ENCODE assay signal across 8 mouse cellular contexts in the genomic region with DNA sequence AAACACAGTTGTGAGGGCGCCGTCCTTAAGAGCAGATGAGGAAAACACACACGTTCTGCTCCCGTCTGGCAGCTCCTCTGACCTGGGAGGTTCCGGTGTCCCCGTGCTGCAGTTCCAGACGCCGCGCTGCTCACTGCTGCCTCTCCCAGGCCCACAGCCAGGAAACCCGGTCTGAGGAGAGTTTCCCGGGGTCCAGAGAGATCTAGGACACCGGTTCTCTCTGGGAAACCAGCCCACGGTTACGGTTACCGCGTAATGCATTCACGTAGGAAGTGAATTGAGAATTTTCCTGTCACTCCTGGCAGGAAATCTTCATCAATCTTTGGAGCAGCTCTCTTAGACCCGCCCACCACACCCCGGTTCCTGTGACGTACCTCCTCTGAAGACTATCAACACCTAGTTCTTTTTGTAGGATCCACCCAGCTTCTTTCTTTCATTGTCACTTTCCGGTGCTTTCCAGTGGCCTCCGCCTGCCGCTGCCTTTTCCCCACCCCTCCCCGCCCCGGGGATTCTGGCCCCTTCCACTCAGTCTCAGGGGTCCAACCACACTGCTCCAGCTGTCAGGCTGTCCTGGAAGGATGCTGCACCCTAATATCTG.
DNase-seq lines count a peak whose midpoint lies in the region; ATAC-seq and TF ChIP-seq lines count a peak whose summit lies in the region.

No protein-coding gene starts in this region.

- WGBS in hindbrain, embryonic 12.5 days = under 1% methylated on average over 25 of the region's 25 CpGs
- under 1% methylated on average over 25 of the region's 25 CpGs for WGBS in lung, postnatal 0 days

- peak; percentile 43 for TF ChIP-seq CTCF in lung, postnatal 0 days (IDR thresholded peaks at IDR 0.05)

- H3K27me3 ChIP-seq in hindbrain, embryonic 12.5 days = no peaks in the 10 kb centered on the region
- no peaks in the 10 kb centered on the region for H3K27me3 ChIP-seq in lung, postnatal 0 days (replicated peaks; ENCODE audit: insufficient read depth, low read length)

- H3K9me3 ChIP-seq in hindbrain, embryonic 12.5 days (replicated peaks) = peaks cover 13% of the 10 kb centered on the region
- no peaks in the 10 kb centered on the region for H3K9me3 ChIP-seq in lung, postnatal 0 days (ENCODE audit: low read length)

- peak overlapping the region; percentile 57 for H3K4me2 ChIP-seq in hindbrain, embryonic 12.5 days (replicated peaks)
- H3K4me2 ChIP-seq in lung, postnatal 0 days (replicated peaks; ENCODE audit: low read depth, low read length) = peak overlapping the region; percentile 55

- H3K9ac ChIP-seq in hindbrain, embryonic 12.5 days = peak overlapping the region; percentile 64
- peak overlapping the region; percentile 58 for H3K9ac ChIP-seq in lung, postnatal 0 days (replicated peaks; ENCODE audit: low read depth)

- peak; percentile 94 for ATAC-seq in hindbrain, embryonic 12.5 days (ENCODE audit: low FRiP score)
- peak; percentile 92 for ATAC-seq in lung, postnatal 0 days

- peak overlapping the region; percentile 83 for H3K27ac ChIP-seq in hindbrain, embryonic 12.5 days
- peak overlapping the region; percentile 71 for H3K27ac ChIP-seq in lung, postnatal 0 days (ENCODE audit: low read length)

- H3K36me3 ChIP-seq in hindbrain, embryonic 12.5 days = peaks cover 17% of the 10 kb centered on the region
- no peaks in the 10 kb centered on the region for H3K36me3 ChIP-seq in lung, postnatal 0 days (ENCODE audit: insufficient read depth, low read length)

- H3K4me3 ChIP-seq in hindbrain, embryonic 12.5 days = peak overlapping the region; percentile 57
- H3K4me3 ChIP-seq in lung, postnatal 0 days (ENCODE audit: low read depth, low read length) = peak overlapping the region; percentile 62

- peak; percentile 74 for DNase-seq in WW6 (ENCODE audit: low read depth, low spot score)
- DNase-seq in cerebellum, adult 9-11 months = peak; percentile 65
- peak; percentile 17 to 49 for DNase-seq in frontal cortex, postnatal 10 days (ENCODE audit: low spot score in 2 of 2)
- peak; percentile 54 to 65 for DNase-seq in layer of hippocampus, postnatal 10 days (ENCODE audit: low spot score in 2 of 2)
- peak; percentile 78 for DNase-seq in lung, postnatal 0 days (ENCODE audit: low spot score)
- peak; percentile 39 for DNase-seq in ovary, postnatal 14 days (ENCODE audit: low spot score)
- peak; percentile 49 for DNase-seq in urinary bladder, postnatal 14 days (ENCODE audit: low spot score)

- H3K4me1 ChIP-seq in hindbrain, embryonic 12.5 days = peaks cover 8% of the 10 kb centered on the region
- H3K4me1 ChIP-seq in lung, postnatal 0 days (ENCODE audit: insufficient read depth, low read depth, low read length) = no peaks in the 10 kb centered on the region

- TF ChIP-seq EP300 in lung, postnatal 0 days (IDR thresholded peaks at IDR 0.05) = 0 out of 2 replicates have a peak, but pooled peaks have one; percentile 3

Comparison
In these comparisons a context has a peak if more than half of its experiments do, and no peak if none do; other contexts are left out.
1. Peak in every context shown above with its lines: DNase-seq, ATAC-seq, H3K4me3 ChIP-seq and H3K27ac ChIP-seq.